Mouse (Mus musculus) stomach, postnatal 0 days (tissue): ENCODE results near the gene Klf6.

Source experiments
- CTCF ChIP-seq: IDR thresholded peaks from 2 replicates; pipeline ENCODE4 v1.5.1; 2016; ENCODE audit warnings: antibody characterized with exemption, low read depth, mild to moderate bottlenecking, moderate library complexity
- EP300 ChIP-seq: optimal IDR thresholded peaks from 2 replicates; pipeline ENCODE3; 2016; ENCODE audit warnings: antibody characterized with exemption

DNA sequence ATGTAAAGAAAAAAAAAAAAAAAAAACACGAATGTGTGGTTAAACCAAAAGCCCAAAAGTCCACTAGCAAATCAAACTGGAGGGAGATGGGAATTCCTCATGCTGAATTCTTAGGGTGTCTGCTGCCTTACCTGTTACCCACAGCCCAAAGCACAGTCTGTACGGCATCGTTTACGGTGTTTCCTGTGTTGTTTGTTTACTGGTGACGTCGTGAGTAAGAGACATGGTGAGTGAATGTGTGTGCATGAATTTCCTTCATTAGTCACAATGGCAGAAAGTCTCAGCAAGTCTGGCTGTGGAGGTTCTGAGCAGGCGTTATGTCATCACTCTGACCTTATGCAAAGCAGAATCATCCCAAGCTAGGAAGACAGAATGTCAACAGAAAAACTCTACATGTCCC, 38.1 kb upstream of the Klf6 start:
- TF ChIP-seq CTCF (no peak), EP300 (no peak)
